Mouse (Mus musculus) frontal cortex, adult (tissue): ENCODE measurements around the gene Zfp91.

Experiments used
- ATAC-seq: cut with Nextera tagmentation; 2 replicates; pipeline ENCODE4 v1.9.2; 2017; ENCODE audit warnings: mild to moderate bottlenecking, moderate library complexity, mixed read lengths; ENCODE audit not compliant: low TSS enrichment

Gene Zfp91

DNA sequence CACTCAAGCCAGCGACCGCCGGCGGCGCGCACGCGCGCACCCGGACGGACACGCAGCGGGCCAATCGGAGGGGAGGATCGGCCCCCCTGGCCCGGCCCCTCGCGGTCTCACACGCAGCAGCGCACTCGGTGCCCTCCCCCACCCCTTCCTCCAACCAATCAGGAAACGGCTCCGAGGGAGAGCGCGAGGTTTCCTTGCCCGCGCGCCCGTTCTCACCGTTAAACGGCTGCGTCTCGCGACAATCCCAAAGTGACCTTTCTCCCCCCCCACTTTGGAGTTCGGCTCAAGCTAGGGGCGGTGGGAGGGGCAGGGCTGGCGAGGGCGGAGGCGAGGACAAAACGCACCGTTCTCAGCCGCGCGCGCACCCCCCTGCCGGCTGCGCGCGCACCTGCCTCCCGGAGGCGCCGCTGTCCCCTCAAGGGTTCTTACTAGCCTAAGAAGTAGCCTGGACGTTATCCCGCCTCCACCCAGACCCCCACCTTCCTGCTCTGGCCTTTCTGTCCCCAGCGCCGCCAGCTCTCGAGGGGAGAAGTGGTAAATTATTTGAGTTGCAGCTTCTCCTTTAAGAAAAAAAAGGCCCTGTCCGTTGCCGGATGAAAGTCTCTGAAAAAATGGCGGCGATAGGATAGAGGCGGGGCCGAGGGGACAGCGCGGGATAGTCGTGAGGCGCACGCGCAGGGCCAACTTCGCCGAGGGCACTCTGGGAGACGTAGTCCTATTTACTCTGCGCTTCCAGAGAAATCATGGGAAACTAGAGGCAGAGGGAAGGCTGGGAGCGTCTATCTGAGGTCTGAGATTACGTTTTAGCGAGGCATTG, at the start of gene Zfp91, which contains the start of gene Lpxn:
Zfp91 (minus strand) TSS at position 616 of the 817 bp plus-strand sequence.
Lpxn (plus strand) TSS at position 683 of the 817 bp plus-strand sequence.
- ATAC-seq, result peak; percentile 89

DNA sequence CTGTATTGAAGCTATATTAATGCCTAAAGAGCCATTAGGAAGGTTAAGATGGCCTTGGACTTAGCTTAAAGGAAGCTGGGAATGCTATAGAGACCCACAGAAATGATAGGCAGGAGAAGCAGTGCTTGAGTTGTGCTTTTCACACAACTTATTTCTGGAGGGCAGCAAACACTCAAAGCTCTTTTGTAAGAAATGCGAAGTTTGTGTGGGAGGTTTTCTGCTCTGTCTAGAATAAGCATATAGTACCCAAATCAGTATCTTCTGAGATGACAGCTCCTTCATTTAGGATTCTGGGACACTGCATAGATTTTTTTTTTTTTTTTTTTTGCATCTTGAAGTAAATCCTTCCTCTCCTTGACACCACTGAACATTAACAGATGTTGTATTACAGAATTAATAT, 42.6 kb upstream of the Zfp91 start:
- peak; percentile 85 for ATAC-seq

DNA sequence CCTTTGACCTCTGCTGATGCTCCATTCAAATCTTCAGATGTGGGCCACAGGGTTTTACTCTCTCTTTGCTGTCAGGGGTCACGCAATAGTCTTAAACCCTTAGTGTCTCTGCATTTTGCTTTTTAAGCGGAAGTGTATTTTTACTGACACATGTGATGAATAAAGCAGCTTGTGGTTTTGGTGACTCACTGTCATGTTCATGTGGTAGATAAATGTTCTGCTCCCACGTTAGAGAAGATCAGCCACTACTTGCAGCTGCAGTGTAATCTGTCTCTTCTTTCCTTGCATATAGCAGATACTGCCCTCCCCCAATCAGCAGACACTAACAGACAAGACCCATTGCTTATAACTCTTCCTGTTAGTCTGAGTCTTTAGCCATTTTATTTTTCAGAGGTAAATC, 37.7 kb upstream of the Zfp91 start:
- peak; percentile 89 for ATAC-seq

DNA sequence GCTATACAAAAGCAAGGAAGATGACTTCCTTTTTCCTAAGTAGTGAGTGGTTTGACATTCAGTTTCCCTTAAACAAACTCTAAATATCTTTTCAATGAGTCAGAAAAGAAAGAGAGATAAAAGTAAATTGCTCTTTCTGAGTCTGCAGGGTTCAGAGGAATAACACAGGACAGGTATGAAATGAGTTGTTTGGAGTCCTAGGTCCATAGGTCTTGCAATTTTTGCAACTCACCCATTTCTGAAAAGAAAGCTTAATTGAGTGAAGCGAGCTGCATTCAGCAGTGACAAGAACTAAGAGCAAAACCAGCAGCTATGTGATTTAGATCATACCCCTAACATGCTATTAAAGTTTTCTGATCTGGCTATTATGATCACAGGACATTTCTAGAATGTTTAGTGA, 35.6 kb upstream of the Zfp91 start:
- no peak for ATAC-seq

DNA sequence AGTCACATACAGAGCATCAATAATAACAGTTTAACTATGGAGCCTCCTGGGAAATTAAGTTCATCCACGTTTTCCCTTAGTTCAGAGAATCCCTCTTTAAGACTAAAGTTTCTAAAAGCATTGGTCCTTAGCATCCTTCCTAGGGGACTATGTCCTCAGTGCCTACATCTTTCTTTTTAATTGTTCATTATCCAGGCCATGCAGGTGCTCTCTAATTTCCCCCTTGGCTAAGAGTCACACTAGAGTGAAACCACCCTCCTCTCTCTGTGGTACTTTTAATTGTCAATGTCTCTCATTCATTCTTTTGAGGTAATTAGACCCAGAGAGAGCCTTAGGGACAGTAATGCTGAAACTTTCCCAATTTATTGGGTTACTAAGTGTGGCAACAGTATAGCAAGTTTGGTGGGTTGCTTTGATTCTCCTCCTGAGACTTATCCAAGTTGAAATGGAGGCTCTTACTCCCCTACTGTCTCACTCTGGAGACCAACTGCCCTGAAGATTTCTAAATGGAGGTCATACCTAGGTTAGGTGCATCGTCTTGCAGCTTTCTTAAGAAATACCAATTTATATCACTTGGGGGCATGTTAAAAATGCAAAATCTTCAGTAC, 35.0 kb upstream of the Zfp91 start:
- no peak for ATAC-seq

DNA sequence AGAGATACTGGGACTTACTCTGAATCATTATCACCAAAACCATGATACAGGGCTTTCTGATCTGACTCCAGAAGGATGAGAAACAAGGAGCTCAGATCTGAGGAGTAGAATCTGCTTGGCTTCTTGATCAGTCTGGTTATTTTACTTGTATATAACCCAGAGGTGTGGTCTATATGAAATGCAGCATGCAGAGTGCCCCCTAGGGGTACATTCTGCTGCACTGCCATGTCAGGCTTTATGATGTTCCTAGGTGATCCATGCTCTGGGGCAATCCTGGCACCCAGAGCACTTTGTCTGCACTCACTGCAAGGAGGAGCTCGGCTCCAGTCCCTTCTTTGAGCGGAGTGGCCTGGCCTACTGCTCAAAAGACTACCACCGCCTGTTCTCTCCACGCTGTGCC, 28.6 kb upstream of the Zfp91 start:
- ATAC-seq, result no peak

DNA sequence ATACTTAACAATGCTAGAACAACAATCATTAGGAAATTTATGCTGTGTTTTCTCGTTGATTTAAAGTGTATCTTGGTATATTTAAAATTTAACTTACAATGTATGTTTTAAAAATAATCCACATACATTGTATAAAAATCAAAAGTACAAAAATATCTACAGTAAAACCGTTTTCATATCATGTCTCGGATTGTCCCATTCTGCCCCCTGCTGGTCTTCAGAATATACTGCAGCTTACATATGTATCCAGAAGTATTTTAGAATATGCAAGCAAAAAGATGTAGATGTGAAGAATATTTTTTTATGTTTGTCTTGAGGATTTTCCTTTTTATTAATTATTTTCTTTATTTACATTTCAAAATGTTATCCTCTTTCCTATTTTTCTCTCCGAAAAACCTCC, 24.5 kb upstream of the Zfp91 start:
- ATAC-seq, result no peak

DNA sequence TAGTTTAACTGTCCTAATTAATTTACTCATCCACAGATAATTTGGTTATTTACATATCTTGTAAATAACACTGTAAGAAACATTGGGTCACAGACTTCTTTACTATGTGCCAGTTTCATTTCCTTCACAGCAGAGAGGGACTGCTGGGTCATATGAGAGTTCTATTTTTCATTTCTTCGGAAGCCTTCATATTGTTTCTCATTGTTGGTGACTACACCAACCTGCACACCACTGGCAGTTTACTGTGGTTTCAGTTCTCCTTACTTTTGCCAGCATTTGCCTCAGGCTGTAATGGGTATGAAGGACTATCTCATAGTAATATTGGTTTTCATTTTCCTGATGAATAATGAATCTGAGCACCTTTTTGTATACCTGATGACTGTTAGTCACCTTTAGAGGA, 22.6 kb upstream of the Zfp91 start:
- ATAC-seq, result no peak

DNA sequence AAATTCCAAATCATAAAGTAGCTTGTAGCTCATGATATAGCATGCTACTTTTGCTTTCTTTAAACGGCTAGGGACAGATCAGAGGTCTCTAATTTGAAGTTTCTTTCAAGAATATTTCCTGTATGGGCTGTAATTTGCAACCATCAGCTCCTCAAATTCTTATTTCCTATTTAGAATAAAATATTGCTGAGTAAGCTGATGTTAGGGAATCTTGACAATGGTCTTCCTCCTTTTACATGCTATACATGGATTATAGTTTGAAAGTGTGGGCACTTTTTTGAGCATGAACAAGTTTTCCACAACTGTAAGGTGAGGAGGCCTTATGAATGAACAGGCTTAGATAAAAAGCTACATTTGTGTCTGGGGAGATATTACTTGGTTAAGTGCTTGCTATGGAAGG, 18.0 kb upstream of the Zfp91 start:
- ATAC-seq, result no peak

DNA sequence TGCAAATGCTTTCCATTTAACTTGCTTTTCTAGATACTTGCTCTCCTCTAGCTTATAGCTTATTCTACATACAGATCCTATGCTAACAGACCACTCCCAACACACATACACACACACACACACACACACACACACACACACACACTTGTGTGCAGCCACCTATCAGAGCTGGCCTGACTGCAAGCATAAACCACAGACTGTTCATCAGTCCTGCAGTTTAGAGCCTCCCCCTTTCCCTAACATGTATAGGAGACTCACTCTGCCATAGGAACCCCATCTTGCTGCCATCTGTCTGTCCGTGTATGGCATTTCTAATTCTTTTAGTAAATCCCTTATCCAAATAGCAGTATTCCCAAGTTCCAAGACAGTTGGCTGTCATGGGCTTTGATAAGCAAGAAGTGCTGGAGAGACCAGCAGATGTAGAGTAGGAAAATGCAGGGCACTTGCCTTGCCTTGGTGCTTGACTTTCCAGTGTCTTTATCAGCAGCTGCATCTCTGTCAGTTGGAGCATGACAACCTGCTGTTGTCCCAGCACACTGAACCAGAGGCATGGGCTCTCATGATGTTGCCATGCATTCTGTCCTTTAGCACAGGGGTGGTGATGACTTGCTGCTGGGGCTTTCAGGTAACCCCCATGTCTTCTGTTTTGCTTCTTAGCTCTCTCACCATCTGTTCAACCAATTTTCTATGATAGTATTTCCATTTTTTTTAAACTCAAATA, 16.9 kb upstream of the Zfp91 start:
- ATAC-seq, result no peak

DNA sequence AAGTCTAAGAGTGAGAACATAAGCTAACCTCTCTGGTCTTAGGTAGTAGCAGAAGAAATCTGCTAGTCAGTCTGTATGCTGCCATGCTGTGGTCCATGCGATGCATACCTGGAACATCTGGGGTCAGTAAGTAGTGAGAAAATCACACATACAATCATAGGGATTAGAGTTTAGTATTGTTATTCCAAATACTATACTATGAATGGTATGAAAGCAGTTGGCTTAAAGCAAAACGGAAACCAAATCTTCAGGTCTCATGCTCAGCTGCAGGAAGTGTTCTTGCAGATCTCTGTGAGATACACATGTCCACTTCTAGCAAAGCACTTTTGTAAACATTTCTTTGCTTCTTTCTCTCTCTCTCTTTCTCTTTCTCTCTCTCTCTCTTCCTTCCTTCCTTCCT, 10.3 kb upstream of the Zfp91 start:
- no peak for ATAC-seq

DNA sequence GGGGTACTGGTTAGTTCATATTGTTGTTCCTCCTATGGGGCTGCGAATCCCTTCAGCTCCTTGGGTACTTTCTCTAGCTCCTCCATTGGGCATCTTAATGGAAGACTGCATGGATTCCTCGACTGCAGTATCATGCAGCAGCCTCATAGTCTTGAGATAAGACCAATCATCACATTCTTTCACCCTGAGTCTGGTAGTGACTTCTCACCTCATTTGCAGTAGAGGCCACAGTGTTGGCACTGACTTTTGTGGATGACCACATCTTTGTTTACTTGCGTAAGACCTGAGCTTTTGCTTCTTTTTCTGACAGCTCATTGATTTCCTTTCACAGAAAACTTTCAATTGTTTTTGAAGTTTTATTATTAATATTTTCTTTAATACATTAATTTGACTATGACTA, 9.8 kb upstream of the Zfp91 start:
- ATAC-seq, result no peak

DNA sequence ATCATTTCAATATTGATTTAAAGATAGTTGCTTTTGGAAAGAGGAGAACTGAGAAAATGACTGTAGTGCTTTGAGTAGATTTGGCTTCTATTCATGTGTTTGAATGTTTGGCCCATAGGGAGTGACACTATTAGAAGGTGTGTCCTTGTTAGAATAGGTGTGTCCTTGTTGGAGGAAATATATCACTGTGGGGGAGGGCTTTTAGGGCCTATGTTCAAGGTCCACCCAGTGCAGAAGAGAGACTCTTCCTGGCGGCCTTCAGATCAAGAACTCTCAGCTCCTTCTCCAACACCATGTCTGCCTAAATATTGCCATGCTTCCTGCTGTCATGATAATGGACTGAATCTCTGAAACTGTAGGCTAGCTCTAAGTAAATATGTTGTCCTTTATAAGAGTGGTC, 8.3 kb upstream of the Zfp91 start:
- ATAC-seq, result no peak

DNA sequence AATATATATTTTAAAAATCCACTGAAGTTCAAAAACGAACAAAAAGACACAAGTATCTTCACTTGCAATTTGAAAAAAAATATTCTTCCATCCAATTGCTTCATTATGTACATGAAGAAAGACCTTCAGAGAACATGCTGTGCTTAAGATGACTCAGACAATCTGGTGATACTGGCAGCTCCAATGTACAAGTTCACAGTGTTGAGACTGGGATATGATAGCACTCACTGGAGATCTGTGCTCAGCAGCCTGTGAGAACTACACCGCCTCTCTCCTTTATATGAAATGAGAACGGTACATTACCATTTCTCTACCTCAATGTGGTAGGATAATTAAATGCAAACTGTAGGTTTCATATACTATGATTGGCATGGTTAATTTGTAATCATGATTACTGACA, 6.9 kb upstream of the Zfp91 start:
- peak; percentile 99 for ATAC-seq

DNA sequence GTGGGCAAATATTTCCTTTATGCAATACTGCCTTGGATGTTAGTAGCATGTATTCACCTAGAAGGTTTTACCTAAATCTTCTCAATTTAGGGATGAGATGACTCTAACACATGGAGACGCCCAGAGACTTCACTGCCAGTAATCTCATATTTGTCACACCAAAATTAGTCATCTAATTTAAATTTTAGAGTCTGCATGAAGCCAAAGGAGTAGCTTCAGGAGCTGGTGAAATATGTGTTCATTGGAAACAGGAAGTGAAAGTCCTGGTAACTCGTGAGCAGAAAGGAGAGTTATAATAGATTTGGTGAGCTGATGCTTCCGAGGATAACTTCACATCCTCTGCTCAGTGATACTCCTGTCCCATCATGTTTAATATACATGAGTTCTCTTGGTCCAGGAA, 5.1 kb upstream of the Zfp91 start:
- ATAC-seq, result 0 out of 2 replicates have a peak, but pooled peaks have one; percentile 4

DNA sequence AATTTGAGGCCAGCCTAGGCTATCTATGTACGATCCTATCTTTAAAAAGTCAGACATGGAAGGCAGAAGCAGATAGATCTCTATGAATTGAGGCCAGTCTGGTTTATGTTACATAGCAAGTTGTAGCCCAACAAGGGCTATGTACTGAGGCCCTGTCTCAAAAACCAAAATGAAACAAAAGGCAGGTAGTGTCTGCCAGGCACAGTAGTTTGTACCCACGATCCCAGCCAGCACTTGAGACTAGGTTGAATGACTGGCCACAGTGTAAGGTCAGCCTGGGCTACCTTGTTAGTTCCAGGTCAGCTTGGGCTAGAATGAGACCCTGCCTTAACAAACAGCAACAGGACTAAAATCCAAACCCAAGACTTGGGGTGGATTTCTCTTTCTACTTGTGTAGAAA, 4.7 kb upstream of the Zfp91 start:
- ATAC-seq, result no peak

DNA sequence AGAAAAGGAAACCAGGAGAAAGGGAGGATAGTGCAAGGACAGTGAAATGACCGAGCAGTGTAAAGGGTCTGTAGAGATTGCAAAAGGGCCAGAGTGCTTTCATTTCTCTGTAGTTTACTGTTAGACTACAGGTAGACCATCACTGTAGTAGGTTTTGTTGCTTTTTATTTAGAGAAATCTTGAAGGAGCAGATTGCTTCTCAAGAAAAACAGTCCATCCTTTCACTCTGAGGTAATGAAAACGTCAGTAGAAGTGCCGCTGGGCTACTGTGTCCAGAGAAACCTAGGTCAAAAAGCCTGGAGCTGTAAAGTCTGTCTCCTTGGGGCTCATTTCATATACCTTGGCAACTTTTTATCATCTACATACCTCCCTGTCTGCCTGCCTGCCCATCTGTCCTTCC, 3.2 kb upstream of the Zfp91 start:
- ATAC-seq, result no peak

DNA sequence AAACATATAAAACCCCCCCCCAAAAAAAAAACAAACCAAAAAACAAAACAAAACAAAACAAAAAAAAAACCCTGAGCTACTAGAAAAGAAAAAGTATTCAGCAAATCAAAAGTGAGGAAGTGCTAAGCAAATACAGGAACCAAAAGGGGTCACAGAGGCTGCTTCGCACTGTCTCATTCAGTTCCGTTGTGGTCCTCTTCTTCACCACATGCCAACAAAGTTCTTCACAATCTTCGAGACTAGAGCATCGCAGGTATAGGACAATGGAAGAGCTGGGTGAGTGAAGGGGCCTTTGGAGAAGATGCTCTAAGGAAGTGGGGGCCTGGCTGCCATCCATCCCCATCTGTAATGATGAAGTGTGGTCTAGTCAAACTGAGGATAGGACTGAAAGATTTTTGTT, 2.5 kb upstream of the Zfp91 start:
- ATAC-seq, result no peak

DNA sequence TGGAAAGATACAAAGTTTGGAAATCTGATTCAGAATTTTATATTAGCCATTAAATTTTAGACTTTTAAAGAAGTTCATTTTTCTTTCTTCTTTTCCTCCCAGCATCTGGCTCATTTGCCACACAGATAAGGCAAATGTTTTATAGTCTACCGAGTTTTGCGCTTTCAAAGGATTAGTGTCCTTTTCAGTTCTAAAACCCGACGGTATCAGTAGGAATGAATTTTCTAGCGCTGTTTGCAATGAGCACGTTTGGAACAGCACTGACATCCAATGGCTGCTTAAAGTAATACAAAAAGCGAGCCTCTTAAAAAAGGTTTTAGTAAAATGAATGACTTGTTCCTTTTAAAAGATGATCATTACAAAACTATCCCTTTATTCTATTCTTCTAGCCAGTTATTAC, 1.1 kb upstream of the Zfp91 start:
- no peak for ATAC-seq

DNA sequence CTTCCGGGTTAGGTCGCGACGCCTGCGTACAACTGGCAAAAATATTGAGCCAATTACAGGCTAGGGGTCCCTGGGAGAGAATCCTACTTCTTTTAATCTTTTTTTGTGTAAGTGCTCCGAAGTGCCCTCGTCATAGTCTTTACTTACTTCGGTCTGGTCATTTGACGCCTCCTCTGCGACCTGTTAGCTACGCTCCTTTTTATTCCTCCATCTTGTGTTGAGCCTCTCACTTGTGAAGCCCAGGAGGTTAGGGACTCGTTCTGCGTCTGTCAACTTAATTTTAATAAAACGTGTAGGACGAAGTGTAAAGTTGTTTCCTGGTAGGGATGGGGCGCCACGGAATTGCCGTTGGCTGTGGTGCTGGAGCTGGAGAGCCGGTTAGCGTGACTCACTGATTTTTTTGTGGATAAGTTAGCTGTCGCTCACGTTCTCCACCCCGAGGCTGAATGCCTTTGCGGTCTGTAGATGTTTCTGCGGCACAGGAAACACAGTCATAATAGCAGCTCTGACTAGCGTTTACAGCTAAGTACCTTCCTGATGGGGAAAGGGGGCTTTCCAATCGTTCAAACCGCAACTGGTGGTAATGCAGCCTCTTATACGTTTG, 504 bp upstream of the Zfp91 start:
- ATAC-seq, result peak; percentile 22

DNA sequence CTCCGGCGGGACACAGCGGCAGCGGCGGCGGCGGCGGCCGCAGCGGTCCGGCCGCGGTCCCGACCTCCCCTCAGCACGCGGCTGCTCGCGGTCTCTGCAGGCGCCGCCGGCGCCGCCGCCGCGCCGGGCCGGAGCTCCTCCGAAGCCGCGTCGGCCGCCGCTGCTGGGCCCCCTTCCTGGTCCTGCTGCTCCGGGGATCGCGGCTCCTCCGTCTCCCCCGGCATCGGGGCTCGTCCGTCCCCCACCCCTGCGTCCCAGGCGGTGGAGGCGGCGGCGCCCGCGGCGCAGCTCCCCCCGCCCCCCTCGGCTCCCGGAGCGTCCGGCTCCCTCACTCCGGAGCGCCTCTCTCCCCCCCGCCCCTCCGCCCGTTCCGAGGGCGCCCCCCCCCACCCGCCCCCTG, 816 bp downstream of the Zfp91 start:
- no peak; the same call in 1 of the 2 replicates for ATAC-seq
